Mouse (Mus musculus): Measurements from ENCODE around the gene Rab3ip.

DNA sequence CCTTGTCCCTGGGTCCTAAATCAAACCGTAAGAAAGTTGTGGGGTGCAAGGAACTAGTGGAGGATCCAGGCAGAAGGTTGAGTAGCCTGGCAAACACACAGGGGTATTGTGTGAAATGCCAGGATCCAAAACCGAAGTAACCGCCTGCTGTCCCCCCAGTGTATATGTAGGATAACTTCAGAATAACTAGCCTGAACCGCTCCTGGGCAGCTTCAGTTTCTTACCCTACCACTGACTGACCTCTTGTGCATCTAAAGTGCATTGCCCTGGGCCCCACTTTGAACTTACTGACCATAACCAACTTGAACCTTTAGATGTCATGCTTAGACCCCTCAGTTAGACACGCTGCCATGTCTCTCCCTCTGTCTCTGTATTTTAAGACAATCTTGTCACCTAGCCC lies 44.6 kb upstream of the Rab3ip start:
- TF ChIP-seq CTCF (IDR thresholded peaks at IDR 0.05; ENCODE audit: borderline replicate concordance, extremely low read depth, insufficient read depth, insufficient read length) = no peak
- no peak for TF ChIP-seq POLR2A (IDR thresholded peaks at IDR 0.05; ENCODE audit: borderline replicate concordance, extremely low read depth, insufficient read depth, insufficient read length, poor library complexity, severe bottlenecking)

Data from brain, embryonic 14.5 days (tissue).